Mouse (Mus musculus) liver, embryonic 16.5 days (tissue): Measurements from ENCODE around the gene Pfkm. TPM values are rescaled to one million over a fixed set of nuclear protein-coding genes. Genes with fewer than 3 reads are reported as not detected.

Experiments
- ATAC-seq: fragments of 200-750 bp; cut with Nextera tagmentation; 2 replicates; pipeline ENCODE4 v1.8.0; 2017; ENCODE audit warnings: low read depth, mild to moderate bottlenecking, moderate number of reproducible peaks, moderate library complexity
- H3K27ac ChIP-seq: fragments of 300-500 bp; sonication (generic); 2 replicates; pipeline ENCODE4 v1.5.1; 2014; ENCODE audit warnings: mild to moderate bottlenecking, low read length
- H3K27me3 ChIP-seq: fragments of 300-500 bp; sonication (generic); 2 replicates; pipeline ENCODE4 v1.6.1; 2014; ENCODE audit warnings: low read depth, low read length, mixed read lengths; ENCODE audit not compliant: control insufficient read depth, insufficient read depth
- H3K36me3 ChIP-seq: fragments of 300-500 bp; sonication (generic); 2 replicates; pipeline ENCODE4 v1.6.1; 2014; ENCODE audit warnings: mild to moderate bottlenecking; ENCODE audit not compliant: control insufficient read depth, insufficient read depth
- H3K4me1 ChIP-seq: fragments of 300-500 bp; sonication (generic); 2 replicates; pipeline ENCODE4 v1.6.1; 2014; ENCODE audit warnings: low read depth, low read length, mixed read lengths; ENCODE audit not compliant: control insufficient read depth
- H3K4me2 ChIP-seq: fragments of 300-500 bp; sonication (generic); 2 replicates; pipeline ENCODE4 v1.6.1; 2014; ENCODE audit warnings: low read depth, low read length, mixed read lengths
- H3K4me3 ChIP-seq: fragments of 300-500 bp; sonication (generic); 2 replicates; pipeline ENCODE4 v1.5.1; 2014; ENCODE audit warnings: low read depth, mild to moderate bottlenecking, low read length
- H3K9ac ChIP-seq: fragments of 300-500 bp; sonication (generic); 2 replicates; pipeline ENCODE4 v1.6.1; 2014; ENCODE audit warnings: low read depth, low read length
- H3K9me3 ChIP-seq: fragments of 300-500 bp; sonication (generic); replicated peaks from 2 replicates; pipeline ENCODE4 v1.6.1; 2016; ENCODE audit warnings: low read length; ENCODE audit not compliant: control insufficient read depth
- WGBS: fragments of 180-500 bp; shearing (Covaris S2); extraction: QIAGEN DNeasy Blood & Tissue Kit; methylation state at CpG from one replicate; pipeline ENCODE4 v1.1.7; 2014; ENCODE audit not compliant: insufficient replicate concordance; 5-methylcytosine and 5-hydroxymethylcytosine counted together
- polyA plus RNA-seq: library from polyadenylated mRNA; unstranded; fragments of >200 nt; fragmentation: Nextera tagmentation; extraction: Ambion mirVana; gene quantifications from 2 replicates; pipeline ENCODE4 v1.2.1, GENCODE M21; 2015

Pfkm gene
- polyA plus RNA-seq, 1 experiment from 2014 or later = 22.7 TPM

- Histone ChIP-seq H3K27ac (no peak overlapping the region), H3K4me3 (peak overlapping the region; percentile 59), H3K36me3 (no peaks in the 10 kb centered on the region), H3K27me3 (peaks cover 12% of the 10 kb centered on the region), H3K4me2 (peak overlapping the region; percentile 80), H3K9me3 (no peaks in the 10 kb centered on the region), H3K4me1 (peaks cover 8% of the 10 kb centered on the region), H3K9ac (no peak overlapping the region)
- peak; percentile 95 for ATAC-seq
- under 1% methylated on average over 30 of the region's 30 CpGs for WGBS
Measured at GRCm38 (mm10) chr15:98181132-98181711, 88.8 kb downstream of the Pfkm start.

Other genes starting within 250 kb of the Pfkm start
- 4.7 and 5.8 TPM in 2 replicates for gene Hdac7, start 248.1 kb upstream of the Pfkm start, polyA plus RNA-seq
- 0.13 and 0.30 TPM in 2 replicates for gene Vdr, start 182.0 kb upstream of the Pfkm start, polyA plus RNA-seq
- 12.2 and 14.4 TPM in 2 replicates for gene Tmem106c, start 128.4 kb upstream of the Pfkm start, polyA plus RNA-seq
- gene Col2a1, start 87.9 kb upstream of the Pfkm start, polyA plus RNA-seq = 0.09 and 0.12 TPM in 2 replicates
- gene Senp1, start 1.2 kb downstream of the Pfkm start, polyA plus RNA-seq = 12.5 and 12.9 TPM in 2 replicates
- 22.3 and 22.8 TPM in 2 replicates for gene Asb8, start 73.0 kb downstream of the Pfkm start, polyA plus RNA-seq
- gene Ccdc184, start 74.6 kb downstream of the Pfkm start, polyA plus RNA-seq = 0.07 TPM in 1 of 2 replicates, not detected in the other
- gene Olfr288, start 103.0 kb downstream of the Pfkm start, polyA plus RNA-seq = not detected in 2 replicates
- gene Gm44579, start 128.4 kb downstream of the Pfkm start, polyA plus RNA-seq = not detected in 2 replicates
- not detected in 2 replicates for gene Olfr287, start 128.5 kb downstream of the Pfkm start, polyA plus RNA-seq
- not detected in 2 replicates for gene Olfr286, start 141.9 kb downstream of the Pfkm start, polyA plus RNA-seq
- not detected in 2 replicates for gene H1fnt, start 164.7 kb downstream of the Pfkm start, polyA plus RNA-seq
- gene Zfp641, start 203.6 kb downstream of the Pfkm start, polyA plus RNA-seq = 0.14 and 0.15 TPM in 2 replicates
- gene Olfr285, start 224.8 kb downstream of the Pfkm start, polyA plus RNA-seq = not detected in 2 replicates
- gene Olfr284, start 248.4 kb downstream of the Pfkm start, polyA plus RNA-seq = not detected in 2 replicates